Mouse (Mus musculus): Measurements from ENCODE around the gene Klf16.

- TF ChIP-seq CTCF (conservative IDR thresholded peaks at IDR 0.05; ENCODE audit: low read length) (no peak), NANOG (IDR thresholded peaks at IDR 0.05; ENCODE audit: borderline replicate concordance, low read length) (no peak)
Measured at GRCm38 (mm10) chr10:80543873-80544272, 33.2 kb downstream of the Klf16 start.
